23 mouse cellular contexts compared by ENCODE assay signal in the genomic region with DNA sequence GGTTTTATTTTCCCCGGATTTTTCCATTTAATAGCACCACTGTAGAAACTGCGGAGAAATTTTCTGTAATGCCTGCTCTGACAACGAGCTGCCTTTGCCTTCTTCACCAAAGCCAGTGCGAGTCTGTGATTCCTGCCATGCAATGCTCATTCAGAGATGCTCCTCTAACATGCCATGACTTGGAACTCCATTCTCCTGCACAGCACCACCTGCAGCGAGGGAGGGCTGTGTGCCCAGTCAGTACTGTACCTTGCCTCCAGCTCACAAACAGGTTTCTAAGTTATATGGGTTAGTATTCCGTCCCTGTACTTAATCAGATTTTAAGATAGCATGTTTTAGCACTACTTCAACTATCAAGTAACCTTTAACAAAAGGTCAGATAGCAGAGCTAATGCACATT. TPM values are rescaled to one million over a fixed set of nuclear protein-coding genes. Genes with fewer than 3 reads are reported as not detected.
DNase-seq lines count a peak whose midpoint lies in the region; ATAC-seq and TF ChIP-seq lines count a peak whose summit lies in the region.
"Had no signal": no experiment of that assay in that cellular context is flagged by ENCODE, and none has a peak within 500 bp of the region (broad histone marks: within the 10 kb centered on the region; RNA-seq: fewer than 3 reads in every experiment).

No protein-coding gene starts in this region.

- H3K4me3 ChIP-seq in megakaryocyte, embryonic 14.5 days (replicated peaks) = peak overlapping the region; percentile 46
- H3K4me3 ChIP-seq in cerebellum, adult 2 months (replicated peaks; ENCODE audit: insufficient read depth, low read depth, low read length) = no peak overlapping the region
- no peak overlapping the region for H3K4me3 ChIP-seq in myocyte
- H3K4me3 ChIP-seq in forebrain, embryonic 13.5 days = no peak overlapping the region
- H3K4me3 ChIP-seq: embryonic facial prominence, embryonic 10.5 days; erythroblast, embryonic 14.5 days; forebrain, embryonic 10.5 days; heart, adult 2 months; heart, embryonic 15.5 days; intestine, embryonic 15.5 days; kidney, embryonic 15.5 days had no signal

- H3K27ac ChIP-seq in cerebellum, adult 2 months (ENCODE audit: insufficient read depth, low read length) = no peak overlapping the region
- H3K27ac ChIP-seq in forebrain, embryonic 13.5 days = no peak overlapping the region
- H3K27ac ChIP-seq: embryonic facial prominence, embryonic 10.5 days; forebrain, embryonic 10.5 days; heart, adult 2 months; heart, embryonic 15.5 days; hindbrain, embryonic 14.5 days; intestine, embryonic 15.5 days; kidney, embryonic 15.5 days had no signal

- H3K9me3 ChIP-seq in megakaryocyte, embryonic 14.5 days = no peaks in the 10 kb centered on the region
- no peaks in the 10 kb centered on the region for H3K9me3 ChIP-seq in forebrain, embryonic 13.5 days (replicated peaks)
- H3K9me3 ChIP-seq: embryonic facial prominence, embryonic 10.5 days; forebrain, embryonic 10.5 days; G1E; heart, embryonic 15.5 days; intestine, embryonic 15.5 days; kidney, embryonic 15.5 days had no signal

- H3K4me1 ChIP-seq in megakaryocyte, embryonic 14.5 days = peaks cover 55% of the 10 kb centered on the region
- no peaks in the 10 kb centered on the region for H3K4me1 ChIP-seq in cerebellum, adult 2 months (ENCODE audit: control insufficient read depth, insufficient read depth, low read length)
- no peaks in the 10 kb centered on the region for H3K4me1 ChIP-seq in forebrain, embryonic 13.5 days
- H3K4me1 ChIP-seq: embryonic facial prominence, embryonic 10.5 days; forebrain, embryonic 10.5 days; heart, embryonic 15.5 days; intestine, embryonic 15.5 days; kidney, embryonic 15.5 days had no signal

- no peak for ATAC-seq in megakaryocyte, adult 5-6 weeks (ENCODE audit: poor library complexity, severe bottlenecking)
- no peak for ATAC-seq in forebrain, embryonic 13.5 days
- ATAC-seq: CD4-positive, CD25-positive, alpha-beta regulatory T cell, adult 4 months; forebrain, embryonic 16.5 days; intestine, embryonic 15.5 days had no signal

- H3ac ChIP-seq in myocyte (ENCODE audit: control insufficient read depth, insufficient read length) = no peak overlapping the region

- TF ChIP-seq POLR2A in cerebellum, adult 2 months (IDR thresholded peaks at IDR 0.05; ENCODE audit: borderline replicate concordance, insufficient read depth, low read length) = no peak
- TF ChIP-seq POLR2A in myocyte (IDR thresholded peaks at IDR 0.05; ENCODE audit: insufficient read length, low read depth) = no peak

- DNase-seq in cerebellum, adult 2 months = peak; percentile 45 to 58
- DNase-seq in cerebellum, postnatal 14 days = peak; percentile 42 to 51
- DNase-seq in embryo, embryonic 10.5 days (ENCODE audit: low spot score) = no peak
- DNase-seq: adrenal gland, postnatal 10 days; gastrocnemius, postnatal 14 days; heart, adult 2 months; heart, postnatal 14 days; kidney, adult 18-20 months had no signal

- no peak overlapping the region for H3K9ac ChIP-seq in forebrain, embryonic 13.5 days
- H3K9ac ChIP-seq: heart, embryonic 15.5 days; hindbrain, embryonic 14.5 days; intestine, embryonic 15.5 days; kidney, embryonic 15.5 days had no signal

- peaks cover 4% of the 10 kb centered on the region for H3K79me2 ChIP-seq in myocyte (ENCODE audit: control insufficient read depth, insufficient read depth)

- whole genome bisulfite sequencing in cerebellum, adult 2 months = 54% methylated on average over 6 of the region's 6 CpGs
- WGBS in forebrain, embryonic 13.5 days = 90% methylated on average over 6 of the region's 6 CpGs

- no peaks in the 10 kb centered on the region for H3K27me3 ChIP-seq in megakaryocyte, embryonic 14.5 days (replicated peaks)
- H3K27me3 ChIP-seq in cerebellum, adult 2 months (ENCODE audit: control insufficient read depth, insufficient read depth, low read length) = no peaks in the 10 kb centered on the region
- H3K27me3 ChIP-seq in myocyte (ENCODE audit: control insufficient read depth, insufficient read depth, insufficient read length) = no peaks in the 10 kb centered on the region
- H3K27me3 ChIP-seq in forebrain, embryonic 13.5 days = no peaks in the 10 kb centered on the region
- H3K27me3 ChIP-seq: heart, embryonic 15.5 days; intestine, embryonic 15.5 days; kidney, embryonic 15.5 days had no signal

- H3K36me3 ChIP-seq in megakaryocyte, embryonic 14.5 days (replicated peaks; ENCODE audit: low read length) = peaks cover 93% of the 10 kb centered on the region
- peaks cover 56% of the 10 kb centered on the region for H3K36me3 ChIP-seq in myocyte (ENCODE audit: control insufficient read depth, insufficient read depth)
- H3K36me3 ChIP-seq in forebrain, embryonic 13.5 days (ENCODE audit: poor library complexity, severe bottlenecking) = peaks cover 95% of the 10 kb centered on the region

- no peak overlapping the region for H3K4me2 ChIP-seq in myocyte (ENCODE audit: low read depth)
- H3K4me2 ChIP-seq in forebrain, embryonic 13.5 days = no peak overlapping the region
- H3K4me2 ChIP-seq: heart, embryonic 11.5 days; heart, embryonic 15.5 days; hindbrain, embryonic 14.5 days; intestine, embryonic 15.5 days; kidney, embryonic 15.5 days had no signal

- no peak; the same call in 1 of the 2 replicates for TF ChIP-seq CTCF in cerebellum, adult 2 months (IDR thresholded peaks at IDR 0.05; ENCODE audit: borderline replicate concordance, insufficient read depth, low read depth, low read length)

TF ChIP-seq in myocyte, 11 proteins besides CTCF, POLR2A, EP300 and RAD21:
- TF ChIP-seq MAX (IDR thresholded peaks at IDR 0.05; ENCODE audit: low read depth) (no peak), POLR2AphosphoS2 (IDR thresholded peaks at IDR 0.05; ENCODE audit: insufficient read length, low read depth) (peak; percentile 20), E2F4 (IDR thresholded peaks at IDR 0.05; ENCODE audit: insufficient read depth) (no peak), USF1 (IDR thresholded peaks at IDR 0.05; ENCODE audit: low read depth) (no peak), REST (IDR thresholded peaks at IDR 0.05; ENCODE audit: insufficient read depth, insufficient read length) (no peak), MYOG (IDR thresholded peaks at IDR 0.05; ENCODE audit: control insufficient read depth in 1 of 3, insufficient read depth in 1 of 3, insufficient read length in 2 of 3, low read depth in 2 of 3) (no peak), SRF (IDR thresholded peaks at IDR 0.05; ENCODE audit: control insufficient read depth, insufficient read length, low read depth) (no peak), TCF12 (IDR thresholded peaks at IDR 0.05; ENCODE audit: insufficient read depth, poor library complexity, severe bottlenecking) (no peak), CEBPB (IDR thresholded peaks at IDR 0.05; ENCODE audit: insufficient read depth, poor library complexity, severe bottlenecking) (no peak)

RNA-seq across cellular contexts. Expression of a gene that starts 12.5 kb away (rescaled TPM):
- polyA plus RNA-seq in megakaryocyte, embryonic 14.5 days (2012; ENCODE audit: insufficient read depth, low replicate concordance) = 18.4 TPM in 1 of 2 replicates, not detected in the other
- total RNA-seq in megakaryocyte, adult 5-6 weeks (2015) = 23.4 and 28.8 TPM in 2 replicates
- total RNA-seq in megakaryocyte, adult 5-6 weeks (2017) = 31.2 and 34.4 TPM in 2 replicates
- polyA plus RNA-seq in cerebellum, adult 2 months (2012; rRNA removed) = 97.0 and 97.6 TPM in 2 replicates
- 18.1 TPM for polyA plus RNA-seq in myocyte (2012; fragmentation: generic; extraction: Trizol)
- polyA plus RNA-seq in forebrain, embryonic 13.5 days (2015; fragmentation: Nextera tagmentation; extraction: Ambion mirVana) = 242 and 248 TPM in 2 replicates

RNA-seq across cellular contexts. Expression of a gene that starts 12.6 kb away (rescaled TPM):
- polyA plus RNA-seq in megakaryocyte, embryonic 14.5 days (2012; ENCODE audit: insufficient read depth, low replicate concordance) = 0.74 TPM in 1 of 2 replicates, not detected in the other
- total RNA-seq in megakaryocyte, adult 5-6 weeks (2015) = not detected in 2 replicates
- not detected in 2 replicates for total RNA-seq in megakaryocyte, adult 5-6 weeks (2017)
- polyA plus RNA-seq in cerebellum, adult 2 months (2012; rRNA removed) = 2.0 and 2.5 TPM in 2 replicates
- polyA plus RNA-seq in myocyte (2012; fragmentation: generic; extraction: Trizol) = 1.0 TPM
- 0.83 and 1.2 TPM in 2 replicates for polyA plus RNA-seq in forebrain, embryonic 13.5 days (2015; fragmentation: Nextera tagmentation; extraction: Ambion mirVana)
- total RNA-seq: G1E had no signal
- polyA plus RNA-seq: erythroblast, embryonic 14.5 days; G1E had no signal

RNA-seq across cellular contexts. Expression of a gene that starts 31.5 kb away (rescaled TPM):
- polyA plus RNA-seq in megakaryocyte, embryonic 14.5 days (2012; ENCODE audit: insufficient read depth, low replicate concordance) = 0.43 TPM in 1 of 2 replicates, not detected in the other
- 6.6 and 7.0 TPM in 2 replicates for total RNA-seq in megakaryocyte, adult 5-6 weeks (2015)
- 4.8 and 5.5 TPM in 2 replicates for total RNA-seq in megakaryocyte, adult 5-6 weeks (2017)
- polyA plus RNA-seq in cerebellum, adult 2 months (2012; rRNA removed) = 68.4 and 70.4 TPM in 2 replicates
- polyA plus RNA-seq in myocyte (2012; fragmentation: generic; extraction: Trizol) = 3.0 TPM
- polyA plus RNA-seq in forebrain, embryonic 13.5 days (2015; fragmentation: Nextera tagmentation; extraction: Ambion mirVana) = 45.2 and 47.3 TPM in 2 replicates
- polyA plus RNA-seq: erythroblast, embryonic 14.5 days had no signal

RNA-seq across cellular contexts. Expression of a gene that starts 48.4 kb away (rescaled TPM):
- 0.10 TPM in 1 of 2 replicates, not detected in the other for polyA plus RNA-seq in megakaryocyte, embryonic 14.5 days (2012; ENCODE audit: insufficient read depth, low replicate concordance)
- total RNA-seq in megakaryocyte, adult 5-6 weeks (2015) = 3.8 and 5.2 TPM in 2 replicates
- total RNA-seq in megakaryocyte, adult 5-6 weeks (2017) = 1.7 and 2.0 TPM in 2 replicates
- polyA plus RNA-seq in cerebellum, adult 2 months (2012; rRNA removed) = 0.32 and 0.47 TPM in 2 replicates
- polyA plus RNA-seq in myocyte (2012; fragmentation: generic; extraction: Trizol) = 0.31 TPM
- 1.7 and 1.8 TPM in 2 replicates for polyA plus RNA-seq in forebrain, embryonic 13.5 days (2015; fragmentation: Nextera tagmentation; extraction: Ambion mirVana)
- polyA plus RNA-seq: erythroblast, embryonic 14.5 days; G1E had no signal

Comparison
In these comparisons a context has a peak if more than half of its experiments do, and no peak if none do; other contexts are left out.
1. RNA of a gene that starts 31.5 kb away (polyA plus RNA-seq): 68.4 to 70.4 TPM in cerebellum, adult 2 months and 45.2 to 47.3 TPM in forebrain, embryonic 13.5 days; 3.0 TPM in myocyte (single experiment) and 0.43 TPM in megakaryocyte, embryonic 14.5 days; every median in the first group is over 10 times any median in the second.